Mouse (Mus musculus) heart, adult 18-20 months (tissue): ENCODE data around the gene Phf21b. TPM values are rescaled to one million over a fixed set of nuclear protein-coding genes. Genes with fewer than 3 reads are reported as not detected.
A peak's percentile ranks its signal among the peaks of the same experiment; 100 is the strongest.

Experiments used
- DNase-seq, 2 experiments: peaks; one replicate each; pipeline ENCODE4 v3.0.0; 2021 to 2022; ENCODE audit warnings: mixed read lengths in 1 of 2
- total RNA-seq, 2 experiments: library from RNA; stranded (reverse); gene quantifications; 2 replicates each; pipeline ENCODE4 v1.2.3; 2021

Gene Phf21b
- total RNA-seq, 2 experiments from 2014 or later, result 0.92 to 1.9 TPM

GRCm38 (mm10) chr15:84846216-84846615 lies 9.6 kb downstream of the Phf21b start:
- DNase-seq, result no peak

- DNase-seq, result peak in 1 of 2 experiments; percentile 13
These were observed 11.0 kb downstream of the Phf21b start for GRCm38 (mm10) chr15:84844831-84845230.

DNA sequence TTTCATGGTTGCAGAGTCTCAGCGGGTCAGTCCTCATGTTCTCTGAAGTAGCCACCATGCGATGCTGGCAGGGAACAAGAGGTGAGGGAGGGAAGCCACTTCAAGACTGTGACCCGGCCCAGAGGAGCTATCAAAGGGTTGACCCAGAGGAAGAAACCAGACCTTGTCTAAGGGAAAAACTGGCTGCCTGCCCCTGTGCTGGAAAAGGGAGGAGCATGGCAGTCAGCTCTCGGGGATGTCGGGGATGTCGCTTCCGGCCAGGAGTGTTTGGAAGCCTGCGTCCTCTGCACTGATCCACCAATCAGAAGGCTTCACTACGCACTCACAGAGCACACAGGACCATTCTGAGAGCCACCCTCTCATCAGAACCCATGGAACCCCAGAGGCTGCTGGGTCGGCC lies 12.8 kb downstream of the Phf21b start:
- DNase-seq, result no peak

DNA sequence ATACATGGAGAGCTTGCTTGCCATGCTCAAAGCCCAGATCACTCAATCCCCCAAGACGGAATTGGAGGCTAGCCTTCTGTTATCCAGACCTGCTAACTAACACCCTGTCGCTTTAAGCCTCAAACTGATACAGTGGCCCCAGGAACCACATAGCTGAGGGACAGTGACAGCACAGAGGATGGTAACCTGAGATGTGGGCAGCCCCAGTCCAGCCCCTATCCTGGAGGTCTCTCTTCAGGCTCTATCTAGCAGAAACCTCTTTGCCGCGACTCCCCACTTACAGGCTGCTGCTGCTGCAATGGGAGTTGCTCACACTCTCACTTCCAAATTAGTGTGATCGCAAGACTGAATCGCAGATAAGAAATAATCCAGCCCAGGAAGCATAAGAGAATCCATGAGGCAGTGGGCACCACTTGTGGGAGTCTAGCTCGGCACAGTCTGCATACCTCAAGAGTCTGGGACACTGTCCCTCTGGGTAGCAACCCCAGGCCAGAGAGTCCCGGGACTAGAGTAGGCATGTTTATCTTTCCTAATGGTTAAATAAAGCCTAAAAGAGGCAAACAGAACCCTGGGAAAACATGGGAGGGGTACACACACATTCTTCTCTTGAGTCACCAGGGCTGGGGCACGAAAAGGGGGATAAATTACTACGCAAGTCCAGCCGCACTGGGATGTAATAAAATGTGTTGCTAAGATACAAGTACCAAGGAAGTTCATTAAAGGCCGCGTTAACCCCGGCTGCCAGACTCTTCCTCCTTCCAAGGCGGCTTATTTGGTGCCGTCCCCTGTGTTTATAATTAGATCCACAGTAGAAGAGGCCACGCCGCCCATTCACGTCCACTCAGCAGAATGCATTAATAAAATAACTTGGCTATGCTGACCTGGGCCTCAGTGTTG lies 13.7 kb downstream of the Phf21b start:
- DNase-seq, result no peak

GRCm38 (mm10) chr15:84840560-84840959 lies 15.3 kb downstream of the Phf21b start:
- no peak for DNase-seq

DNA sequence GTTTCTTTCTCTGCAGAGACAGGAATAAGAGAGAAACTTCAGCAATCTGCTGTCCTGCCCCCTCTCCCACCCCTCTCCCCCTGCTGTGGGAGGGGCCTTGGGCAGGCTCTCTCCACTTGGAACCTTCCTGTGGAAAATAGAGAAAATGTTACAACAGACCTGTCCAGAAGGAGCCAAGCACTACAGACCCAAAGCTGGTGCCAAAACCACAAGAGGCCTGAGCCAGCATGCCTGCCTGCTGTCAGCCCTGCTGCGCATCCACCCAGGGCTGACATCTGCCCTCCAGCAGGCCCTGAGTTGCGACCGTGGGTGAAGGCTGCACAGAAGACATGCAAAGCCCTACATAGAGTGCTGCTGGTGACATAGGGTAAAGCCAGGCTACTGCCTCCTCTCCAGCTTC lies 16.3 kb downstream of the Phf21b start:
- peak in 1 of 2 experiments; percentile 6 for DNase-seq

DNA sequence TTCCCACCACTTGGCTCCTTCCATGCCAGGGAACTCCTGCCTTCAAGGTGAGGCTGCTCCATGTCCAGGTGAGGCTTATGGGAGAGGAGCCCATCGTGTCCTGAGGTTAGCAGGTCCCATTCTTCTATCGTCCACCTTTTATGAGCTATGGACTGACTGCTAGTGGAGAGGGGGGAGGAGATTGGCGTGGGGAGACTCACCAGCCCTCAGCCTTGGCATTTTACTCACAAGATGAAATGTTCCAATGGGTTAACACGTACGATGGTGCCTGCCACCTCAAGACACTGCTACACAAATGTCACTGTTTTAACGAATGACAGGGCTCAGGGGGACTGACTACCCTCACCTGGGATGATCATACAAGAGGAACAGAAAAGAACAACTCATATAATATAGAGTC lies 18.0 kb downstream of the Phf21b start:
- no peak for DNase-seq

GRCm38 (mm10) chr15:84829416-84829815 lies 26.4 kb downstream of the Phf21b start:
- peak; percentile 75 to 94 for DNase-seq

DNA sequence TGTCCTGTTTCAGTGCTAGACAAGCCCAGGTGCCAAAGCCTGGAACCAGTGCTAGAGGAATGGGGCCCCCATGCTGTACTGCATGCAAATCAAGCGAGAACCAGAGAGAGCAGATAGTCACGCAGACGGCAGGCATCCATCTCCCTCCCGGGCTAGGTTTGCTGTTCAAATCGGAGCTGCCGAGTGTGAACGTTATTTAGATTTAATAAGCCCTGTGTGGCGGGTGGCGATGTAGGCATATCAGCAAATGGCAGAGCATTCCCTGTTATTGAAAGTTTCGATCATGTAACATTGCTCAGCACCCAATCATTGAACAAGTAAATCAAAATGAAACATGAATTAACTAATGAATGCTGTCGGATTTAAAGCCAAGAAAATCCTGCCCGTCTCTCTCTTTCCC lies 27.2 kb downstream of the Phf21b start:
- no peak for DNase-seq

- DNase-seq, result no peak
These were observed 32.8 kb downstream of the Phf21b start for GRCm38 (mm10) chr15:84823086-84823485.

DNA sequence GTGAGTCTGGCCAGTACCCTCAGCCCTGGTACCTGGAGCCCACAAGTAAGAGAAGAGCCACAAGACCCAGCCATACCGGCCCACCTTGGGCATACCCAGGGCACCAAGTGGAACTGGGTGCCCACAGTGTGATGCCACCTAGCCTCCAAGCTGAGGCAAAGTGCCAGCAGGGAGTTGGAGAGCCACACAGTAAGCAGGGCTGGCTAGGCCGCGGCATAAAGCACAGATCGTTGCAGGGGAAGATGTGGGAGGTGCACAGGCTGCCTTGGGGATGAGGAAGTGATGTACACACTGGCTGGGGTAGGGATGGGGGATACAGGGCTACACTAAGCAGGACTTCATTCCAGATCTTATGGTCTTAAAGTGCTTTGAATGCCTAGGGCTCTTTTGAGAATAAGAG lies 35.0 kb downstream of the Phf21b start:
- DNase-seq, result no peak

GRCm38 (mm10) chr15:84818284-84818683 lies 37.6 kb downstream of the Phf21b start:
- no peak for DNase-seq

- DNase-seq, result no peak
These were observed 38.3 kb downstream of the Phf21b start for GRCm38 (mm10) chr15:84817589-84817988.

DNA sequence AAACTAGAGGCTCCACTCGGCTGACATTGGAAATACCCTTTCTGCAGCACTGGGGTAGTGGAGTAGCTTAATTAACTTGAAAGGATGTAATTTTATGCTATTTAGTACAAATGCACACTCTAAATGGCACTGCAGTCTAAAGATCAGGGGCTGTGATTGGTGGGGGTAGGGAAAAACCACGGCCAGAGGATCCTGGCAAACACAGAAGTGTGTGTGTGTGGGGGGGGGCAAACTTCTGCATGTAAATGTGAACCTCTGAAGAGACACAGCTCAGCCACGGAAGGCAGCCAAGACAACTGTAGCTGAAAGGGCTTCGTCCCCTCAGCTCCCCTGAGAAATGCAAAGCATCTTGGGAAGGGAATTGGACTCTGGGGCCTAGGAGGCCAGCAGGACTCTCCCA lies 40.7 kb downstream of the Phf21b start:
- DNase-seq, result no peak

- no peak for DNase-seq
These were observed 43.0 kb downstream of the Phf21b start for GRCm38 (mm10) chr15:84812831-84813357.

- DNase-seq, result no peak
These were observed 44.7 kb downstream of the Phf21b start for GRCm38 (mm10) chr15:84811126-84811525.

DNA sequence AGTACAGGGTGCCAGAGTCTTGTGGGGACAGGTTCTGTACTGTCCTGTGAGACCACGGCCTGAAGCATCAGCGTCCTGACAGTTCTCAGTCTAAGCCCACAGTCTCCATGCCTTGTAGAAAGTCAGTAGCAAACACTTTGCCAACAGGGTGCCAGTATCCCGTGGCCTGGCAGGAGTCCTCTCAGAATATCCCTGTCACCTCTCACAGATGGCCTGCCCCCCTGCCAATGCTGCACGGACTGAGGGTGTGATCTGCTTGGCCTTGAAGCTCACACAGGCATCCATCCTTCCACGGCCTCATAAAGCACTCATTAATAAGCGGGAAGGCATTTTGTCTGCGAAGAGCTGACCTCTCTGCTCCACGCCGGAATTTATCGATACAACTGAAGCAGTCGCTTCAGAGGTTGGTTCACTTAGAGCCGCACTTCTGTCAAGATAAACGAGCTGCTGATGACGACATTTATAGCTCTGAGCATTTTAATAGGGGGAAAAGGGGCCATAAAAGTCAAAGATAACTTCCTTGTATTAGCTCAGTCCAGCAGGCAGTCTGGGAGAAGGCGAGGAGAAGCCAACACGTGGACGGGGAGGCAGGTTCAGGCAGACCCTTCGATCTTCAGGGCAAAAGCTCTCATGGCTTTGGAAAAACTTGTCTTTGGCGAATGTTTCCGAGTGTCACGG lies 46.4 kb downstream of the Phf21b start:
- DNase-seq, result peak; percentile 15 to 20

DNA sequence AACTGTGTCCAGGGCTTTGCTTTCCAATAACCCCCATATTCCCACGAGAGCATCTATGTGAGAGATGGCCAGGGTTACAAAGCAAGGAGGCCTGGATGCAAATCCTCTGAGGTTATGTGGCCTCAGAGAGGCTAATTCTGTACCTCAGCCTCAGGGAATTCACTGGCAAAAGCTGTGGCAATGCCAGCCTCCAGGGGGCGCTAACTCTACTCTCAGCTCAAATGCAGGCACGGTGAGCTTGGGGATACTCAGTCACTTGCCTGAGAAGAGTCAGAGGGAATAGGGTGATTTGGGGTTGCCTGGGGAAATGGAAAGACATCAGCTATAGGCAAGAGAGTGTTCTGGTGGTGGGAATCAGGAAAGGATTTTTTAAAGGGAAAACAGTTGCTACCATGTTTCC lies 52.2 kb downstream of the Phf21b start:
- peak; percentile 45 to 83 for DNase-seq

DNA sequence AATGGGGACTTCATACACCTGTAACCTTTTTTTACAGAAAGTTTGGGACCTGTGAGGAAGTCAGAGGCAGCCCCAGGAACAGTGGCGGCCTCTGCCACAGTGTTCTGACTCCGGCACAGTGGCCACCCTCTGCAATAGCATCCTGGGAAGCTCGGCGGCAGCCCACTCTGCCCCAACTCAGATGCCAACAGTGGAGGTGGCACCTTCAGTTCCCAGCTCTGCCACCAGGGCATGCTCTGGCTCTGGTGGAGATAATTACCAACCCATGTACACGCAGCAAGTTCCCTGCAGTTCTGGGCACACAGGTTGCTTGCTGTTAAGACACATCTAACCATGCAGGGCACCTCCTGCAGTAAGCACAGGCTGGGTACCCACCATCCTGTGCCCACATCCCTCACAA lies 55.7 kb downstream of the Phf21b start:
- DNase-seq, result peak in 1 of 2 experiments; percentile 28

DNA sequence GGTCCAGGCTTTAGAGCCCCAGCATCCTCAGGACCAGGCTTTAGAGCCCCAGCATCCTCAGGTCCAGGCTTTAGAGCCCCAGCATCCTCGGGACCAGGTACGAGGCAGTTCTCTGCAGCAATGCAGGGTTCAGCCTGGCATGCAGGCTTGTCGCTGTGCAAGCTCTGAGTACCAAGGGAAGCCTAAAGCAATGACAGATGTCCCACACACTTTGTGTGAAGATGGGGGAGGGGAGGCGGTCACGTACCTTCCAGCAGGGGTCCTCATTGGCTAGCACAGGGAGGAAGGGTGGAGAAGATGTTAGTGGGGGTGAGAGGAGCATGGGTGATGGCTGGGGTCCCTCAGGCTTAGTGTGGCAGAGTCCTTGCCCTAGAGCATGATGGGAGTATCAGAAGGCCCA lies 62.2 kb downstream of the Phf21b start:
- DNase-seq, result no peak

DNA sequence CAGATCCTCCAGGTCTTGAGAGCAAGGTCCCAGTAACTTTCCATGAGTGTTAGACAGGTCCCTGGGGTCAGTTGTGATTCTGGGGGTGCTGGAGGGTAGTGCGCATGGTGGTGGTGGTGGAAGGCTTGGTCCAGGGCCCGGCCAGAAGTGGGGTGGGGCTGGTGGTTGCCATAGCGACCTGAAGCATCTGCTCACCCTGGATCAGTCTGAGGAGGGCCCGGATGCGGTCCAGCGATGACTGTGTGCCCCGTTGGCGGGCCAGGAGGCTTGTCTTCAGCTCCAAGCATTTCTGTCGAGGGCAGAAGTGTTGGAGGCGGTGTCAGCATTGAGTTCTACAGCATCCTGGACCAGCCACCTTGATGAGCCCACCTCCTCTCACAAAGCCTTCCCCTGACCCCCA lies 68.7 kb downstream of the Phf21b start:
- DNase-seq, result no peak

DNA sequence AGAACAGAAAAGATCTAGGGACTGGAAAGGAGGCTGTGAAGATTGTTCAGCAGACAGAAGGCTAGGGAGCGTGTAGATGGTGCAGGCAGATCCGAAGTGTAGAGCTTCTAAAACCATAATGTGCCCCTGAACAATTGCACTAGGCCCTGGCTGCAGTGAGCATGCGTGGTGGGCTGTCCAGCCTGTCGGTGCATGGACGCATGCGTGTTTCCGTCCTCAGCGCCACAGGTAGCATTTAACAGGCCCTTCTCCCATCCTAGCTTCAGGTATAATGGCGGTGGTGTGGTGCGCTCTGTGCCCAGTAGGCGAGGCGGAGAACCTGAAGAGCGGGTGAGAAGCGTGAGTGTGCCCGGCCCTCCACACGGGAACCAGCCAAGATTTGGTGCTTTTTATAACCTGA lies 71.0 kb downstream of the Phf21b start:
- DNase-seq, result no peak

- DNase-seq, result no peak
These were observed 77.3 kb downstream of the Phf21b start for GRCm38 (mm10) chr15:84778587-84778986.
